Mouse (Mus musculus) kidney, postnatal 4 days (tissue): ENCODE data around the gene Vmn1r69.

ENCODE experiments used
- DNase-seq, 2 experiments: peaks; one replicate each; pipeline ENCODE4 v3.0.0; 2021; ENCODE audit warnings: mixed read lengths in 2 of 2

Gene Vmn1r69

GRCm38 (mm10) chr7:10613559-10613958 is at the start of gene Vmn1r69:
TSS of gene Vmn1r69 (minus strand) at chr7:10613659.
- DNase-seq = no peak

GRCm38 (mm10) chr7:10631232-10631631 is 17.8 kb upstream of the Vmn1r69 start, which contains the start of gene Vmn1r70:
TSS of gene Vmn1r70 (plus strand) at chr7:10631532.
- DNase-seq = no peak

- no peak for DNase-seq
Observed at GRCm38 (mm10) chr7:10558385-10558784, 55.1 kb downstream of the Vmn1r69 start, which contains the start of gene Vmn1r68. TSS of gene Vmn1r68 (minus strand) at chr7:10558485.
